Mouse (Mus musculus): ENCODE data around the gene Tent5c. TPM values are rescaled to one million over a fixed set of nuclear protein-coding genes. Genes with fewer than 3 reads are reported as not detected.

Gene Tent5c
- polyA plus RNA-seq, 1 experiment = 0.67 TPM

- Histone ChIP-seq H3K27ac (ENCODE audit: insufficient read depth, low read length) (no peak overlapping the region), H3K4me3 (ENCODE audit: insufficient read depth, low read length) (no peak overlapping the region), H3K4me1 (ENCODE audit: control insufficient read depth, insufficient read depth, low read length) (no peaks in the 10 kb centered on the region)
- TF ChIP-seq POLR2A (IDR thresholded peaks at IDR 0.05; ENCODE audit: low read depth, low read length) (no peak), CTCF (IDR thresholded peaks at IDR 0.05; ENCODE audit: borderline replicate concordance, insufficient read depth, low read length) (no peak)
These were observed 16.0 kb downstream of the Tent5c start for GRCm38 (mm10) chr3:100473146-100473545.

- no peaks in the 10 kb centered on the region for H3K4me1 ChIP-seq (ENCODE audit: control insufficient read depth, insufficient read depth, low read length)
- H3K4me3 ChIP-seq (ENCODE audit: insufficient read depth, low read length) = no peak overlapping the region
- TF ChIP-seq POLR2A (IDR thresholded peaks at IDR 0.05; ENCODE audit: low read depth, low read length) (no peak), CTCF (IDR thresholded peaks at IDR 0.05; ENCODE audit: borderline replicate concordance, insufficient read depth, low read length) (no peak)
- H3K27ac ChIP-seq (ENCODE audit: insufficient read depth, low read length) = no peak overlapping the region
These were observed 18.2 kb downstream of the Tent5c start for GRCm38 (mm10) chr3:100470902-100471301.

DNA sequence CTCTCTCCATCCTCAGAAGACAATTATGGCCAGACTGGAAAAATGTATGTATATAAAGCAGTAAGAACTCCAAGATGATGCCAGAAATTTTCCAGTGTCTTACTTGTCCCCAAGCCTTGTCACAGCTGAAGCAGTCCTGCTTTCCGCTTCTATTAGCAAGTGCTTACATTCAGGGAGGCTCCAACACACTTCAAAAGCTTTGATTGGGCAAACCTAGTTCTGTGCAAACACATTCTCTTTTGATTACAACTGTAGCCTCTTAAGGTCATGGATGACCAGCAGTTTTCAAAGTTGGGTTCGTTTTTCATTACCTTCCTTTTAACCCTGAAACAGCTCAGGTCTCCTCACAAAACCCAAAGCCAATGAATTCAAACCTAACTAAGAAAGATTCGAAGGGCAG, 19.0 kb downstream of the Tent5c start:
- H3K4me3 ChIP-seq (ENCODE audit: insufficient read depth, low read length) = no peak overlapping the region
- no peak overlapping the region for H3K27ac ChIP-seq (ENCODE audit: insufficient read depth, low read length)
- no peaks in the 10 kb centered on the region for H3K4me1 ChIP-seq (ENCODE audit: control insufficient read depth, insufficient read depth, low read length)
- TF ChIP-seq POLR2A (IDR thresholded peaks at IDR 0.05; ENCODE audit: low read depth, low read length) (no peak), CTCF (IDR thresholded peaks at IDR 0.05; ENCODE audit: borderline replicate concordance, insufficient read depth, low read length) (no peak)

DNA sequence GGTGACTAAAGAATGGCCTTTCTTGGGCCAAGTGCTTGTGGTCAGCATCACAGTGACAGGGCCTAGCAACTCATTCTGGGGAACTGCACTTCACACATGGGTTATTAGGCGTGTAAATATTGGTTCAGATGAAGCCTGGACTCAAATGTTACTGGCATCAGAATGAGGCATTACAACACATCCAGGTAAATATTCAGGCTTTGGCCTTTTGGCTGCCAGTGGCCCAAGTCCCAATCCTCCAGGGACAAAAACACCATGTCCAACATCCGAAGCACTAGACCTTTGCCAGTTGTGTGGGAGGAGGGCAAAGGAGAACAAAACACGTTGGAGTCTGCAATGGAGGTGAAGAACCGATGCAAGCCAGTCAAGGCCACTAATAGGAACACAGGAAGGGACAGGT, 22.6 kb downstream of the Tent5c start:
- Histone ChIP-seq H3K4me1 (ENCODE audit: control insufficient read depth, insufficient read depth, low read length) (no peaks in the 10 kb centered on the region), H3K4me3 (ENCODE audit: insufficient read depth, low read length) (no peak overlapping the region), H3K27ac (ENCODE audit: insufficient read depth, low read length) (no peak overlapping the region)
- TF ChIP-seq POLR2A (IDR thresholded peaks at IDR 0.05; ENCODE audit: low read depth, low read length) = no peak
- TF ChIP-seq CTCF (IDR thresholded peaks at IDR 0.05; ENCODE audit: borderline replicate concordance, insufficient read depth, low read length) = no peak

- Histone ChIP-seq H3K4me1 (ENCODE audit: control insufficient read depth, insufficient read depth, low read length) (no peaks in the 10 kb centered on the region), H3K27ac (ENCODE audit: insufficient read depth, low read length) (no peak overlapping the region), H3K4me3 (ENCODE audit: insufficient read depth, low read length) (no peak overlapping the region)
- no peak for TF ChIP-seq POLR2A (IDR thresholded peaks at IDR 0.05; ENCODE audit: low read depth, low read length)
- TF ChIP-seq CTCF (IDR thresholded peaks at IDR 0.05; ENCODE audit: borderline replicate concordance, insufficient read depth, low read length) = no peak
These were observed 24.5 kb downstream of the Tent5c start for GRCm38 (mm10) chr3:100464596-100464995.

- Histone ChIP-seq H3K4me1 (ENCODE audit: control insufficient read depth, insufficient read depth, low read length) (no peaks in the 10 kb centered on the region), H3K27ac (ENCODE audit: insufficient read depth, low read length) (no peak overlapping the region), H3K4me3 (ENCODE audit: insufficient read depth, low read length) (no peak overlapping the region)
- TF ChIP-seq POLR2A (IDR thresholded peaks at IDR 0.05; ENCODE audit: low read depth, low read length) (no peak), CTCF (IDR thresholded peaks at IDR 0.05; ENCODE audit: borderline replicate concordance, insufficient read depth, low read length) (no peak)
These were observed 25.2 kb downstream of the Tent5c start for GRCm38 (mm10) chr3:100463959-100464265.

DNA sequence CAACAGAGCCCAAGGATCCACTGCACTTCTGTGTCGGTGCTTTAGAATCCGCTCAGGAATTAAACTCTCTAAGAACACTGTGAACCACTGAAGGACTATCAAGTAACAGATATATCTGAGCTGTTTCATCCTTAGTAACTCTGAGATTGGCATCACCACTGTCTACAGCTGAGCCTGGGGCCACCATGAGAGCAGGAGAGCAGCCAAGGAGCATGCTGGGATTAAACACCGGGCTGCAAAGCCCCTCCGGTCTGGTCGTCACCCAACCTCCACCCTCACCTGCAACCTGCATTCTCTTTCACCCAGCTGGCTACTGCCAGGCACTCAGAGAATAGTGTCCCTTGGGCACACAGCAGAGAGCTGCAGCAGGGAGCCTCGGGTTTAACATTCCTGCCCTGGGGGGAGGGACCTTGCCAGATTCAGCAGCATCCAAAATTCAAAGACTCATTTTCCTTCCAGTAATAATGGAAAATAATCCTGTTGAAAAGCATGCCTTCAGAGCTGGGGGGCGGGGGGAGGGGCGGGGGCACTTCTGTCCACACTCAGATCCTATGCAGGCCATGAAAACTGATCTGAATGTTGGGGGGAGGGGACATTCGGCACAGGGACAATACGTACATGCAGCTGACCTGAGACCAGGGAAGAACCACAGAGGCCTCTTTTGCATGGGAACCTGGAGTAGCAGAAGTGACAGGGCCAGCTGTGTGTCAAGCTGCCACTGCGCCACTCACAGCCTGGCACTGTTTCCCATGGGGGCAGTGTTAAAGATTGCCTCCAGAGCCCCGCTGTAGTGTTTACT, 25.8 kb downstream of the Tent5c start:
- Histone ChIP-seq H3K27ac (ENCODE audit: insufficient read depth, low read length) (no peak overlapping the region), H3K4me3 (ENCODE audit: insufficient read depth, low read length) (no peak overlapping the region), H3K4me1 (ENCODE audit: control insufficient read depth, insufficient read depth, low read length) (no peaks in the 10 kb centered on the region)
- TF ChIP-seq POLR2A (IDR thresholded peaks at IDR 0.05; ENCODE audit: low read depth, low read length) (no peak), CTCF (IDR thresholded peaks at IDR 0.05; ENCODE audit: borderline replicate concordance, insufficient read depth, low read length) (no peak)

DNA sequence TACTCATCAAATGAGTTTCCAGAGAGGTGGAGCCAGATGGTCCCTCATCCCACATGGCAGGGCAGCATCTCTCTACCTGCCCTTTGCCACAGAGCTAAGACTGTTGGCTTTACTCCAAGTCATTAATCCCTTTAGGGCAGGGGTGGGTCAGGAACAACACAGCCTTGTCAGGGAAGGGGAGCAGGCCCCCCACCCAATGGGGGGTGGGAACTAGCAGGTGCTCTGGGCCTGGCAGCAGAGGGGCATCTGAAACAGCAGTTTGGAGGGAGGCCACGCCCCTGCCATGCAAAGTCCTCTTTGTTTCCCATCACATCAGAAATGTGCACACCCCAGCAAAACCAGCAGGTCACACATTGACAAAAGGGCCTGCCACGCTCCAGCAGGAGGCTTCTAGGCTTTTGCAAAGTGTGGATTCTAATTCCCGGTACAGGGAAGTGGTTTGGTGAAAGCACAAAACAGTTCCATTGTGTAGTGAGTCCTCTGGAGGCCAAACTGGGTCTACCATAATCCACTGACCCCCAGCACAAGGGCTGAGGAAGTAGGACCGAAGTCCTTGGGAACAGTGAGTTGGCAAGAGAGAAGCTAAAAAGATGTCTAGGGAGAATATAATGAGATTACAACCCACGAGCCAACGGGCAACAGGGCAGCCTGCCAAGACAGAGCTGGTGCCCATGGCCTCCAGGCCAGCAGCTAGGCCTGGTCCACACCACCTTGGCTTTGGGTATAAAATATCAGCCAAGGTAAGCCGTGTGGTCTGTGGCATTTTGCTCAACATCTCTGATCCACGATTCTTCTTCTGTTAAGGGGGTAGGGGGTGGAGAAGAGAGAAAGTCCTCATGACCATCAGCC, 26.7 kb downstream of the Tent5c start:
- Histone ChIP-seq H3K27ac (ENCODE audit: insufficient read depth, low read length) (no peak overlapping the region), H3K4me3 (ENCODE audit: insufficient read depth, low read length) (no peak overlapping the region)
- TF ChIP-seq POLR2A (IDR thresholded peaks at IDR 0.05; ENCODE audit: low read depth, low read length) (no peak), CTCF (IDR thresholded peaks at IDR 0.05; ENCODE audit: borderline replicate concordance, insufficient read depth, low read length) (no peak)

GRCm38 (mm10) chr3:100460510-100460909, 28.6 kb downstream of the Tent5c start:
- H3K4me1 ChIP-seq (ENCODE audit: control insufficient read depth, insufficient read depth, low read length) = no peaks in the 10 kb centered on the region
- TF ChIP-seq POLR2A (IDR thresholded peaks at IDR 0.05; ENCODE audit: low read depth, low read length) (no peak), CTCF (IDR thresholded peaks at IDR 0.05; ENCODE audit: borderline replicate concordance, insufficient read depth, low read length) (no peak)
- H3K4me3 ChIP-seq (ENCODE audit: insufficient read depth, low read length) = no peak overlapping the region
- no peak overlapping the region for H3K27ac ChIP-seq (ENCODE audit: insufficient read depth, low read length)

More for the DNA sequence above, 26.7 kb downstream of the Tent5c start:
- H3K4me1 ChIP-seq (ENCODE audit: control insufficient read depth, insufficient read depth, low read length) = no peaks in the 10 kb centered on the region

All from embryonic fibroblast, embryonic 13.5 days (primary cell).